Mouse (Mus musculus) limb, embryonic 11.5 days (tissue): Measurements from ENCODE around the gene 4921517D22Rik. TPM values are rescaled to one million over a fixed set of nuclear protein-coding genes. Genes with fewer than 3 reads are reported as not detected.

Source experiments
- ATAC-seq: fragments of 200-750 bp; cut with Nextera tagmentation; 2 replicates; pipeline ENCODE4 v1.8.0; 2017; ENCODE audit warnings: low read depth; ENCODE audit not compliant: insufficient number of reproducible peaks, low FRiP score, low TSS enrichment
- DNase-seq: peaks from one replicate; pipeline ENCODE4 v3.0.0-alpha.2; 2015; ENCODE audit warnings: low spot score
- H3K27ac ChIP-seq: fragments of 300-500 bp; sonication (generic); replicated peaks from 2 replicates; pipeline ENCODE4 v1.5.1; 2014; ENCODE audit warnings: low read depth, mild to moderate bottlenecking, low read length
- H3K27me3 ChIP-seq: fragments of 300-500 bp; sonication (generic); 2 replicates; pipeline ENCODE4 v1.6.1; 2014; ENCODE audit warnings: mild to moderate bottlenecking, low read length, mixed read lengths; ENCODE audit not compliant: control insufficient read depth, insufficient read depth
- H3K36me3 ChIP-seq: fragments of 300-500 bp; sonication (generic); 2 replicates; pipeline ENCODE4 v1.6.1; 2014; ENCODE audit warnings: mild to moderate bottlenecking, low read length, moderate library complexity, mixed read lengths; ENCODE audit not compliant: control insufficient read depth, insufficient read depth
- H3K4me1 ChIP-seq: fragments of 300-500 bp; sonication (generic); 2 replicates; pipeline ENCODE4 v1.6.1; 2014; ENCODE audit warnings: low read length, mixed read lengths; ENCODE audit not compliant: control insufficient read depth, insufficient read depth
- H3K4me2 ChIP-seq: fragments of 300-500 bp; sonication (generic); 2 replicates; pipeline ENCODE4 v1.6.1; 2014; ENCODE audit warnings: low read depth, mild to moderate bottlenecking, moderate library complexity; ENCODE audit not compliant: severe bottlenecking
- H3K4me3 ChIP-seq: fragments of 300-500 bp; sonication (generic); 2 replicates; pipeline ENCODE4 v1.5.1; 2014; ENCODE audit warnings: low read depth, low read length
- H3K9ac ChIP-seq: fragments of 300-500 bp; sonication (generic); 2 replicates; pipeline ENCODE4 v1.6.1; 2014; ENCODE audit warnings: mild to moderate bottlenecking, low read length
- H3K9me3 ChIP-seq: fragments of 300-500 bp; sonication (generic); 2 replicates; pipeline ENCODE4 v1.6.1; 2016; ENCODE audit warnings: low read length; ENCODE audit not compliant: control insufficient read depth
- WGBS: fragments of 180-500 bp; shearing (Covaris S2); extraction: QIAGEN DNeasy Blood & Tissue Kit; methylation state at CpG from one replicate; pipeline ENCODE4 v1.1.7; 2014; 5-methylcytosine and 5-hydroxymethylcytosine counted together
- polyA plus RNA-seq: library from polyadenylated mRNA; unstranded; fragments of >200 nt; fragmentation: Nextera tagmentation; extraction: Ambion mirVana; gene quantifications from 2 replicates; pipeline ENCODE4 v1.2.1, GENCODE M21; 2014

Gene 4921517D22Rik
- polyA plus RNA-seq, 1 experiment from 2014 or later = not detected

GRCm38 (mm10) chr13:59653136-59653535, 40.8 kb downstream of the 4921517D22Rik start:
- 73% methylated on average over 3 of the region's 3 CpGs for WGBS
- Histone ChIP-seq H3K36me3 (peaks cover 7% of the 10 kb centered on the region; the same call in 1 of the 2 replicates), H3K27me3 (no peaks in the 10 kb centered on the region), H3K9me3 (no peaks in the 10 kb centered on the region), H3K27ac (no peak overlapping the region), H3K9ac (no peak overlapping the region), H3K4me3 (no peak overlapping the region), H3K4me2 (no peak overlapping the region), H3K4me1 (0 out of 2 replicates have a peak, but pooled peaks cover 4% of the 10 kb centered on the region)
- no peak for ATAC-seq
- no peak for DNase-seq

GRCm38 (mm10) chr13:59652651-59653050, 41.3 kb downstream of the 4921517D22Rik start:
- Histone ChIP-seq H3K9me3 (no peaks in the 10 kb centered on the region), H3K4me2 (no peak overlapping the region), H3K27ac (no peak overlapping the region), H3K4me1 (0 out of 2 replicates have a peak, but pooled peaks cover 4% of the 10 kb centered on the region), H3K9ac (no peak overlapping the region), H3K36me3 (peaks cover 6% of the 10 kb centered on the region; the same call in 1 of the 2 replicates), H3K4me3 (no peak overlapping the region), H3K27me3 (no peaks in the 10 kb centered on the region)
- 75% methylated on average over 5 of the region's 5 CpGs for WGBS
- DNase-seq = no peak
- no peak for ATAC-seq

GRCm38 (mm10) chr13:59649781-59650180, 44.1 kb downstream of the 4921517D22Rik start:
- WGBS = 71% methylated on average over 5 of the region's 5 CpGs
- H3K9me3 ChIP-seq = no peaks in the 10 kb centered on the region

GRCm38 (mm10) chr13:59648598-59648997, 45.3 kb downstream of the 4921517D22Rik start:
- Histone ChIP-seq H3K4me2 (no peak overlapping the region), H3K27ac (no peak overlapping the region), H3K27me3 (no peaks in the 10 kb centered on the region), H3K9ac (no peak overlapping the region), H3K4me1 (no peaks in the 10 kb centered on the region), H3K9me3 (no peaks in the 10 kb centered on the region), H3K4me3 (no peak overlapping the region), H3K36me3 (peaks cover 8% of the 10 kb centered on the region; the same call in 1 of the 2 replicates)
- 88% methylated on average over 6 of the region's 6 CpGs for WGBS
- no peak for ATAC-seq
- DNase-seq = no peak

More at GRCm38 (mm10) chr13:59649781-59650180, 44.1 kb downstream of the 4921517D22Rik start:
- Histone ChIP-seq H3K4me1 (no peaks in the 10 kb centered on the region), H3K27ac (no peak overlapping the region), H3K9ac (no peak overlapping the region), H3K36me3 (peaks cover 8% of the 10 kb centered on the region; the same call in 1 of the 2 replicates), H3K27me3 (no peaks in the 10 kb centered on the region), H3K4me3 (no peak overlapping the region), H3K4me2 (no peak overlapping the region)
- no peak for ATAC-seq
- DNase-seq = no peak

GRCm38 (mm10) chr13:59647484-59647883, 46.4 kb downstream of the 4921517D22Rik start:
- no peak overlapping the region for H3K27ac ChIP-seq
- no peaks in the 10 kb centered on the region for H3K27me3 ChIP-seq
- H3K36me3 ChIP-seq = peaks cover 8% of the 10 kb centered on the region; the same call in 1 of the 2 replicates
- H3K9me3 ChIP-seq = no peaks in the 10 kb centered on the region
- H3K4me2 ChIP-seq = no peak overlapping the region
- DNase-seq (no peak), ATAC-seq (no peak)
- no peaks in the 10 kb centered on the region for H3K4me1 ChIP-seq
- no peak overlapping the region for H3K4me3 ChIP-seq
- no peak overlapping the region for H3K9ac ChIP-seq
- WGBS = 91% methylated on average over 6 of the region's 6 CpGs

GRCm38 (mm10) chr13:59646674-59647244, 47.1 kb downstream of the 4921517D22Rik start:
- Histone ChIP-seq H3K9me3 (no peaks in the 10 kb centered on the region), H3K27me3 (no peaks in the 10 kb centered on the region), H3K27ac (no peak overlapping the region), H3K4me3 (no peak overlapping the region), H3K9ac (no peak overlapping the region), H3K36me3 (peaks cover 8% of the 10 kb centered on the region; the same call in 1 of the 2 replicates), H3K4me1 (no peaks in the 10 kb centered on the region), H3K4me2 (no peak overlapping the region)
- ATAC-seq (no peak), DNase-seq (no peak)
- WGBS = 73% methylated on average over 11 of the region's 11 CpGs

GRCm38 (mm10) chr13:59645491-59645890, 48.4 kb downstream of the 4921517D22Rik start:
- H3K9ac ChIP-seq = no peak overlapping the region
- H3K27me3 ChIP-seq = no peaks in the 10 kb centered on the region
- peaks cover 8% of the 10 kb centered on the region; the same call in 1 of the 2 replicates for H3K36me3 ChIP-seq
- no peaks in the 10 kb centered on the region for H3K4me1 ChIP-seq
- no peaks in the 10 kb centered on the region for H3K9me3 ChIP-seq
- 84% methylated on average over 3 of the region's 3 CpGs for WGBS
- ATAC-seq (no peak), DNase-seq (no peak)
- no peak overlapping the region for H3K4me3 ChIP-seq
- no peak overlapping the region for H3K27ac ChIP-seq
- no peak overlapping the region for H3K4me2 ChIP-seq

GRCm38 (mm10) chr13:59642818-59643217, 51.1 kb downstream of the 4921517D22Rik start:
- Histone ChIP-seq H3K9ac (no peak overlapping the region), H3K4me3 (no peak overlapping the region), H3K27me3 (no peaks in the 10 kb centered on the region), H3K4me2 (no peak overlapping the region), H3K4me1 (no peaks in the 10 kb centered on the region), H3K9me3 (no peaks in the 10 kb centered on the region), H3K36me3 (peaks cover 9% of the 10 kb centered on the region), H3K27ac (no peak overlapping the region)
- DNase-seq = no peak
- ATAC-seq = no peak
- WGBS = 86% methylated on average over 2 of the region's 2 CpGs

GRCm38 (mm10) chr13:59640178-59640440, 53.8 kb downstream of the 4921517D22Rik start:
- H3K36me3 ChIP-seq = peaks cover 14% of the 10 kb centered on the region
- DNase-seq (no peak), ATAC-seq (no peak)
- WGBS = 91% methylated on average over 6 of the region's 6 CpGs
- no peaks in the 10 kb centered on the region for H3K9me3 ChIP-seq
- H3K27me3 ChIP-seq = no peaks in the 10 kb centered on the region
- H3K27ac ChIP-seq = no peak overlapping the region
- no peak overlapping the region for H3K4me3 ChIP-seq
- H3K4me2 ChIP-seq = no peak overlapping the region
- H3K9ac ChIP-seq = no peak overlapping the region
- no peaks in the 10 kb centered on the region for H3K4me1 ChIP-seq
